Mouse (Mus musculus) embryo, embryonic 9.5 days (tissue): ENCODE data around the gene Krt26.

ENCODE experiments used
- DNase-seq: peaks from one replicate; pipeline ENCODE4 v3.0.0-alpha.2; 2017; ENCODE audit errors: extremely low spot score

Krt26 gene

DNA sequence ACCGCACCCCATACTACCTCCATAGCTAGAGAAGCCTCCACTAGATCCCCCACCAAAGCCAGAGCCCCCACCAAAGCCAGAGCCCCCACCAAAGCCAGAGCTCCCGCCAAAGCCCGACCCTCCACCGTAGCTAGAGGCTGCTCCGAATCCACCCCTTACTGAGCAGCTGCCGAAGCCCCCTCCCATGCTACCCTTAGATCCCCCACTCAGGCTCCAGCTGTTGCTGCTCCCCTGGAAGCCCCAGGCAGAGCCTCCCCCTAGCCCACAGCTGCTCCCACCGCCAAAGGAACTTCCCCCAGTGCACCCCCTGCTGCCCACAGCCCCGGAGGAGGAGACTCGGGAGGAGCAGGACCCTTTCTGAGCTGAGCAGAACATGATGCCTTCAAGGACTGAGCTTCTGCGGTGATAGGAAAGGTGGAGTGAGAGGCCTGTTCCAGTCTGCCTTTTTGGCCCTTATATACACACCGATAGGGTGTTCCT is 52.9 kb downstream of the Krt26 start, which contains the start of gene Krt24:
TSS of gene Krt24 (minus strand) at position 430 of the 480 bp plus-strand sequence.
- no peak for DNase-seq

GRCm38 (mm10) chr11:99284011-99284410 is 53.8 kb downstream of the Krt26 start:
- DNase-seq, result no peak

- no peak for DNase-seq
These were observed 54.4 kb downstream of the Krt26 start for GRCm38 (mm10) chr11:99283334-99283733.

- DNase-seq, result no peak
These were observed 56.6 kb downstream of the Krt26 start for GRCm38 (mm10) chr11:99281116-99281515.

DNA sequence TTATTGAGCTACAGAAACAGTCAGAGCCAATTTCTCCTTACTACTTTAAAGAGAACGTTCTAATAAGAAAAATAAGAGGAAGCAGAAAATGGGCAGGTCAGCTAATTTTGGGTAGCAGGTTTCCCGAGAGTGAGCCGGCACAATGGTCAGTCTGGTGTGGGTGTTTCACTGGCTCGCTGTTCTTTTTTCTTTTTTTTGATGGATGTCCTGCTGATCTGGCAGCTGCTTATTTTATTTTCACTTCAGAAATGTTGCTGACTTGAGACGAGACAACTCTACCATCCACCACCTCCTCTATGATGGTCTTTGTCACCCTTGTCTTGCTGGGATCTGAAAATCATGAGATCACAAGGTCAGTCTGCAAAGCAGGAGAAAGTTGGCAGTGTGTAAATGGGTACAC is 57.8 kb downstream of the Krt26 start:
- DNase-seq, result no peak
